Mouse (Mus musculus): ENCODE data around the gene Scamp3. TPM values are rescaled to one million over a fixed set of nuclear protein-coding genes. Genes with fewer than 3 reads are reported as not detected.
A peak's percentile ranks its signal among the peaks of the same experiment; 100 is the strongest.
"Not testable (repeated sequence)": the region's sequence is repeated elsewhere in the genome, so short reads cannot be mapped to it uniquely, and the experiment has no call there.

The Scamp3 gene
- polyA plus RNA-seq, 1 experiment from 2014 or later = 115 TPM

- Histone ChIP-seq H3K27me3 (no peaks in the 10 kb centered on the region), H3K4me3 (peak overlapping the region; percentile 78), H3K9me3 (no peaks in the 10 kb centered on the region), H3K4me1 (peaks cover 23% of the 10 kb centered on the region), H3K36me3 (peaks cover 21% of the 10 kb centered on the region), H3K27ac (peak overlapping the region; percentile 96; the same call in 1 of the 2 replicates), H3K9ac (peak overlapping the region; percentile 84), H3K4me2 (peak overlapping the region; percentile 77)
- WGBS = 0% methylated on average over 6 of the region's 6 CpGs
- peak; percentile 33; the same call in 1 of the 2 replicates for ATAC-seq (ENCODE audit: insufficient number of reproducible peaks, insufficient read depth, low FRiP score, low TSS enrichment, low read depth)
Observed at GRCm38 (mm10) chr3:89215853-89216252, 38.6 kb downstream of the Scamp3 start.

DNA sequence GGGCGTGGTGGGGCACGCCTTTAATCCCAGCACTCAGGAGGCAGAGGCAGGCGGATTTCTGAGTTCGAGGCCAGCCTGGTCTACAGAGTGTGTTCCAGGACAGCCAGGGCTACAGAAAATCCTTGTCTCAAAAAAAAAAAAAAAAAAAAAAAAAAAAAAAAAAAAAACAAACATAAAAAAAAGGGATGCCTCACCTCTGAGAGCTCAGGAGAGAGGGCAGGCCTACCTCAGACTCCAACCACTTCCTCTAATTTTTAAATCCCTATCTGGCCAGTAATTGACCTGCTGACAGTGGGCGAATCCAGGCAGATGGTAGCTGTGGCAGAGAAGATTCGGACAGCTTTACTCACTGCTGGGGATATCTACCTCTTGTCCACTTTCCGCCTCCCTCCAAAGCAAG, 39.1 kb downstream of the Scamp3 start:
- not testable (repeated sequence) for H3K4me3 ChIP-seq; H3K27ac ChIP-seq; H3K9me3 ChIP-seq; H3K9ac ChIP-seq; H3K27me3 ChIP-seq; ATAC-seq (ENCODE audit: insufficient number of reproducible peaks, insufficient read depth, low FRiP score, low TSS enrichment, low read depth)
- WGBS = 76% methylated on average over 7 of the region's 7 CpGs
- Histone ChIP-seq H3K4me1 (peaks cover 23% of the 10 kb centered on the region), H3K36me3 (peaks cover 24% of the 10 kb centered on the region), H3K4me2 (peak overlapping the region; percentile 77; the same call in 1 of the 2 replicates)

GRCm38 (mm10) chr3:89218271-89218670, 41.0 kb downstream of the Scamp3 start:
- peaks cover 16% of the 10 kb centered on the region for H3K4me1 ChIP-seq
- WGBS = 83% methylated on average over 1 of the region's 1 CpGs
- no peak for ATAC-seq (ENCODE audit: insufficient number of reproducible peaks, insufficient read depth, low FRiP score, low TSS enrichment, low read depth)

DNA sequence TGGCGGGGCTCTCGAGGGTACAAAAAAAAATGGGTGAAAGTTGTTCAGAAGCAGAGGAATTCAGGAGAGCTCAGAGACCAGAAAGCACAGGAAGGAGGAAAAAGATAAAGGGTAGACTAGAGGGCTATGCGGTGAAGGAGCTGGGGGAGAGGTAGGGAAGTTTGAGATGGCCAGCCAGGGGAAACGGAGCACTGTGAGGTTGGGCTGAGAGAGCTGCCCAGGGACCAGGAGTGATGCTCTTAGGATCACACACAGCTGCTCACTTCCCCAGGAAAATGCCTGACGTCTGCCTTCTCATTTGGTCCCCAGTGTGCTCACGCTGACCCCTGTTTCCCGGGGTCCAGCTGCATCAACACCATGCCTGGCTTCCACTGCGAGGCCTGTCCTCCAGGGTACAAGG, 42.3 kb downstream of the Scamp3 start:
- Histone ChIP-seq H3K4me2 (no peak overlapping the region), H3K36me3 (peaks cover 45% of the 10 kb centered on the region), H3K27me3 (no peaks in the 10 kb centered on the region), H3K9me3 (no peaks in the 10 kb centered on the region), H3K9ac (0 out of 2 replicates have a peak overlapping the region, but pooled peaks have one; percentile 40), H3K4me1 (peaks cover 16% of the 10 kb centered on the region), H3K4me3 (no peak overlapping the region), H3K27ac (no peak overlapping the region)
- ATAC-seq (ENCODE audit: insufficient number of reproducible peaks, insufficient read depth, low FRiP score, low TSS enrichment, low read depth) = no peak
- 49% methylated on average over 8 of the region's 8 CpGs for WGBS

More at GRCm38 (mm10) chr3:89218271-89218670, 41.0 kb downstream of the Scamp3 start:
- Histone ChIP-seq H3K4me2 (no peak overlapping the region), H3K27ac (no peak overlapping the region), H3K9ac (no peak overlapping the region), H3K36me3 (peaks cover 33% of the 10 kb centered on the region), H3K9me3 (no peaks in the 10 kb centered on the region), H3K27me3 (no peaks in the 10 kb centered on the region), H3K4me3 (no peak overlapping the region)

DNA sequence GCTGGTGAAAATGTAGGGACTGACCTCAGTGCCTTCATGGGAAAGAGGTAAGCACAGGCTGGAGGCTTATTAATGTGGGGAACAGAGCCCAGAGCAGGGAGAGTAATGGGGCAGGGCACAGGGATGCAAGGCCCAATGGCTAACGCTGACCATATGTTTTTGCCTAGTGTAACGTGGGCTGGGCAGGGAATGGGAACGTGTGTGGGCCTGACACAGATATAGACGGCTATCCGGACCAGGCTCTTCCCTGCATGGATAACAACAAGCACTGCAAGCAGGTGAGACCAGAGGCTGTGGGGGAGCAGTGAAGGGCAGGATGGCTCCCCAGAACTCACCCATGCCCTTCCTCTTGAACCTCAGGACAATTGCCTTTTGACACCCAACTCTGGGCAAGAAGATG, 43.9 kb downstream of the Scamp3 start:
- H3K9ac ChIP-seq = no peak overlapping the region
- no peak for ATAC-seq (ENCODE audit: insufficient number of reproducible peaks, insufficient read depth, low FRiP score, low TSS enrichment, low read depth)
- peaks cover 12% of the 10 kb centered on the region for H3K4me1 ChIP-seq
- H3K4me2 ChIP-seq = no peak overlapping the region
- 0 out of 2 replicates have a peak, but pooled peaks cover 2% of the 10 kb centered on the region for H3K27me3 ChIP-seq
- 56% methylated on average over 5 of the region's 5 CpGs for WGBS
- no peak overlapping the region for H3K27ac ChIP-seq
- H3K36me3 ChIP-seq = peaks cover 48% of the 10 kb centered on the region
- no peaks in the 10 kb centered on the region for H3K9me3 ChIP-seq
- no peak overlapping the region for H3K4me3 ChIP-seq

DNA sequence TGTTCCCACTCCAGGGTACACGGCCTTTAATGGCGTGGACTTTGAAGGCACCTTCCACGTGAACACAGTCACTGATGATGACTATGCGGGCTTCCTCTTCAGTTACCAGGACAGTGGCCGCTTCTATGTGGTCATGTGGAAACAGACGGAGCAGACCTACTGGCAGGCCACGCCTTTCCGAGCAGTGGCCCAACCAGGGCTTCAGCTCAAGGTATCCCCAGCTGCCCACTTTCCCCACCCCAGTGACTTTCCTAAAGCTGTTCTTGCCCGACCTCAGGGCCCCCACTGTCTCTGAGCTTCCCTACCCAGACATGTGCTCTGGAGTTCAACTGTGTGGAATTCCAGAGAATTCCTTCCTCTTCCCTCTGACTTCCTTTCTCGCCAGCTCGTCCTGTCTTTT, 47.5 kb downstream of the Scamp3 start:
- Histone ChIP-seq H3K27ac (no peak overlapping the region), H3K4me3 (no peak overlapping the region), H3K9me3 (no peaks in the 10 kb centered on the region), H3K36me3 (peaks cover 35% of the 10 kb centered on the region), H3K27me3 (peaks cover 9% of the 10 kb centered on the region), H3K4me2 (no peak overlapping the region), H3K9ac (0 out of 2 replicates have a peak overlapping the region, but pooled peaks have one; percentile 64), H3K4me1 (peaks cover 32% of the 10 kb centered on the region)
- ATAC-seq (ENCODE audit: insufficient number of reproducible peaks, insufficient read depth, low FRiP score, low TSS enrichment, low read depth) = no peak
- WGBS = 77% methylated on average over 11 of the region's 11 CpGs

DNA sequence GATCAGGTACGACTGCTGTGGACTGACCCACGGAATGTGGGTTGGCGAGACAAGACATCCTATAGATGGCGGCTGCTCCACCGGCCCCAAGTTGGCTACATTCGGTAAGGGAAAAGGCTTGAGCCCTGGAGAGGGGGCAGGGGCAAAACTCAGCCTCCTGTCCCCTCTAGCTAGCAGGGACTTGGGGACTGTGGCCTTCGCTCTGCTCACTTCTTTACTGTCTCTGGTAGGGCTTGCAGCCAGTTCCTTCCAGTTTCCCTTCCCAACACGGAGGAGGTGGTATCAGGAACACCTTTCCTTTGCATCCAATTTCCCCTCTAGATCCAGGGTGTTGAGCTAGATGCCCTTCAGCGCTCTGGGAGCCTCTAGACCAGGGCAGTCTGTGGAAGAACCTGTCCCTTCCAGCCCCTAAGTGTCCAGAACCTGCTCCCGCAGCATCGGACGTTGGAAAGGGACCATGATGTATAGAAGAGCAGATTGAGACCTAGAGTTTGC, 48.1 kb downstream of the Scamp3 start:
- peak overlapping the region; percentile 84 for H3K4me2 ChIP-seq
- WGBS = 49% methylated on average over 12 of the region's 12 CpGs
- H3K27ac ChIP-seq = no peak overlapping the region
- no peak for ATAC-seq (ENCODE audit: insufficient number of reproducible peaks, insufficient read depth, low FRiP score, low TSS enrichment, low read depth)
- H3K9me3 ChIP-seq = no peaks in the 10 kb centered on the region
- peak overlapping the region; percentile 64 for H3K9ac ChIP-seq
- H3K36me3 ChIP-seq = peaks cover 30% of the 10 kb centered on the region
- peaks cover 32% of the 10 kb centered on the region for H3K4me1 ChIP-seq
- H3K27me3 ChIP-seq = peaks cover 15% of the 10 kb centered on the region
- peak overlapping the region; percentile 46 for H3K4me3 ChIP-seq

DNA sequence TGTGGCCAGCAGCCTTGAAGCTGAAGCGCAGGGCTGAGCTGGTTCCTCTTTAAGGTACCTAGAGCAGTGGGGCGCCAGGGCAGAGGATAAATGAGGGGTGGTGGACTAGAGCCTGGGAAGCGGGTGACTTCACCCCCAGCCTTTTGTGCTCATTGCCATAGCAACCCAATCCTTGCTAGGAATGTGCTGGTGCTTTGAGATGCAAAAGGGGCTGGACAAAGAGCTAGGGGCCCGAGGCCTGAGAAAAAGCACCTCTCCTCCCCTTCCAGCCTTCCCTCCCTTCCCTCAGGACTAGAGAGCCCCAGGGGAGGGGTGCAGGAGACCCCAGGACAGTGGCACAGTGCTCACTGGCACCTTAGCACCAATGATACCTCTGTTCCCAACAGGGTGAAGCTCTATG, 48.6 kb downstream of the Scamp3 start:
- Histone ChIP-seq H3K4me2 (peak overlapping the region; percentile 84), H3K4me3 (peak overlapping the region; percentile 46), H3K27me3 (peaks cover 20% of the 10 kb centered on the region), H3K27ac (0 out of 2 replicates have a peak overlapping the region, but pooled peaks have one; percentile 71), H3K9ac (peak overlapping the region; percentile 64), H3K36me3 (peaks cover 29% of the 10 kb centered on the region), H3K9me3 (no peaks in the 10 kb centered on the region), H3K4me1 (peaks cover 32% of the 10 kb centered on the region)
- no peak for ATAC-seq (ENCODE audit: insufficient number of reproducible peaks, insufficient read depth, low FRiP score, low TSS enrichment, low read depth)
- 25% methylated on average over 4 of the region's 4 CpGs for WGBS

- H3K36me3 ChIP-seq = peaks cover 24% of the 10 kb centered on the region
- ATAC-seq (ENCODE audit: insufficient number of reproducible peaks, insufficient read depth, low FRiP score, low TSS enrichment, low read depth) = no peak
- H3K4me2 ChIP-seq = peak overlapping the region; percentile 84
- H3K9me3 ChIP-seq = no peaks in the 10 kb centered on the region
- 16% methylated on average over 11 of the region's 11 CpGs for WGBS
- peaks cover 32% of the 10 kb centered on the region for H3K4me1 ChIP-seq
- peak overlapping the region; percentile 46 for H3K4me3 ChIP-seq
- H3K9ac ChIP-seq = peak overlapping the region; percentile 64
- peak overlapping the region; percentile 71 for H3K27ac ChIP-seq
- peaks cover 21% of the 10 kb centered on the region for H3K27me3 ChIP-seq
Observed at GRCm38 (mm10) chr3:89226361-89226760, 49.1 kb downstream of the Scamp3 start.

GRCm38 (mm10) chr3:89226900-89227299, 49.6 kb downstream of the Scamp3 start, which contains the start of gene Mtx1:
Gene Mtx1, minus strand, starts transcription at chr3:89227088.
- H3K4me1 ChIP-seq = peaks cover 32% of the 10 kb centered on the region

DNA sequence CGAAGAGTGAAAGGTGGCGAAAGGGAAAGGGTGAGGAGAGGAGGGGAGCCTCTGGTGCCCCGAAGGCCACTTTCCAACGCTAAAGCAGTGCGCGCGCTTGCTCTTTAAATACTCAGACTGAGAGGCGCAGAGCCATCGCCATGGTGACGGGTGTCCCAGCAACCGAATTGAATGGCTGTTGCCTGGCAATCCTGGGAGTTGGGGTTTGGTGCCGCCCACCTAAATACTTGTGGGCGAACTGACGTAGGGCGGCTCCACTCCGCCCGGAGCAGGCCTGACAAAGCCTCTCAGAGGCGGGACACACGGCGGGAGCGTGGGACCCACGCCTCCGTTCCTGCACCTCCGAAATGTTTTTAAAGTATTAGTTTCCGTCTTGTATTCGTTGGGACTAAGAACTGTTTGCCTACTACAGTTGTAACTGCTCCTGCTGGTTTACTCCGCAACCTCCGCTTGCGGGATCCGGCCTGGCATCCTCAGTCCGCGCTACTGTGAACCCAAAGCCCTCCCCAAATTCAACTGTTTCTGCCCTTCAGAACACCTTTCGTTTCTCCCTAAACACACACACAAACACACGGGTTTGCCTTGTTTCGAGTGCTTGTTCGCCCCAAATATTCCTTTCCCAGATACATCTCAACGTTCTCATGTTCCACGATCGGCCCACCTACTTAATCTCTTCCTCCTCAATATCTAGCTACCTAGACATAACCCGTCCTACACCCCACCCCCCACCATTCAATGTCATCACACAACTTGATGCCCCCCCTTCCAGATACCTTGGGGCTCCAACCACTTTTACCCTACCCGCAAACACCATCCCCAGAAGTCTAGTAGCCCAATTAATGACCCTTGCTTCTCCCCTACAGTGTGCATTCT, 50.3 kb downstream of the Scamp3 start:
- Histone ChIP-seq H3K27me3 (peaks cover 21% of the 10 kb centered on the region), H3K4me2 (peak overlapping the region; percentile 84), H3K36me3 (peaks cover 20% of the 10 kb centered on the region), H3K4me3 (peak overlapping the region; percentile 46), H3K9me3 (no peaks in the 10 kb centered on the region), H3K9ac (peak overlapping the region; percentile 64), H3K27ac (peak overlapping the region; percentile 88), H3K4me1 (peaks cover 32% of the 10 kb centered on the region)
- 2% methylated on average over 41 of the region's 41 CpGs for WGBS
- peak; percentile 86 for ATAC-seq (ENCODE audit: insufficient number of reproducible peaks, insufficient read depth, low FRiP score, low TSS enrichment, low read depth)

More at GRCm38 (mm10) chr3:89226900-89227299, 49.6 kb downstream of the Scamp3 start, which contains the start of gene Mtx1:
- H3K4me3 ChIP-seq = peak within 1 kb of the TSS; percentile 46
- peak within 1 kb of the TSS; percentile 64 for H3K9ac ChIP-seq
- peaks cover 20% of the 10 kb centered on the region for H3K36me3 ChIP-seq
- 3% methylated on average over 21 of the region's 21 CpGs for WGBS
- H3K9me3 ChIP-seq = no peaks in the 10 kb centered on the region
- peak within 1 kb of the TSS; percentile 88 for H3K27ac ChIP-seq
- peaks cover 21% of the 10 kb centered on the region for H3K27me3 ChIP-seq
- H3K4me2 ChIP-seq = peak within 1 kb of the TSS; percentile 84
- no peak for ATAC-seq (ENCODE audit: insufficient number of reproducible peaks, insufficient read depth, low FRiP score, low TSS enrichment, low read depth)
